Mouse (Mus musculus): Measurements from ENCODE around the gene Gpr68. TPM values are rescaled to one million over a fixed set of nuclear protein-coding genes. Genes with fewer than 3 reads are reported as not detected.

The Gpr68 gene
- polyA plus RNA-seq, 1 experiment = not detected

DNA sequence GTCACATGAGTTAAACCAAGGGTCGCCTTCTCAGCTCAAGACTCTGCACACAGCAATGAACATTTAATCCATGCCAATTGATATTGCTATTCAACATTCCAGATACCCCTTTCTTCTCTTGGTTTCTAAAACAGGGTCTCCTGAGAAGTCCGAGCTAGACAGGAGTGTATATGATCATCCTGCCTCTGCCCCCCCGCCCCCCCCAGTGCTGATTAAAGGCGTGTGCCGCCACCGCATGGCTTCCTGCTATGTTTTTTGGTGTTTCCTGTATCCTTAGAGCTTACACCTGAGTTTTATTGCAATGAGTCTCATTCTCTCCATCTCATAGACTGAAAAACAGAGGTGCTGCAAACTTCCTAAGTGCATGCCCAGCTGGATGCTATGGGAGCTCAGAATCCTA lies 6.6 kb downstream of the Gpr68 start:
- Histone ChIP-seq H3K9me3 (ENCODE audit: control insufficient read depth, low read length) (no peaks in the 10 kb centered on the region), H3K4me3 (replicated peaks) (no peak overlapping the region), H3K36me3 (ENCODE audit: control insufficient read depth) (no peaks in the 10 kb centered on the region), H3K27me3 (ENCODE audit: control insufficient read depth) (peaks cover 58% of the 10 kb centered on the region), H3K4me1 (ENCODE audit: control insufficient read depth) (no peaks in the 10 kb centered on the region)
- no peak for TF ChIP-seq GATA1 (IDR thresholded peaks at IDR 0.05; ENCODE audit: low read length)
- no peak for TF ChIP-seq TAL1 (IDR thresholded peaks at IDR 0.05; ENCODE audit: low read length)

DNA sequence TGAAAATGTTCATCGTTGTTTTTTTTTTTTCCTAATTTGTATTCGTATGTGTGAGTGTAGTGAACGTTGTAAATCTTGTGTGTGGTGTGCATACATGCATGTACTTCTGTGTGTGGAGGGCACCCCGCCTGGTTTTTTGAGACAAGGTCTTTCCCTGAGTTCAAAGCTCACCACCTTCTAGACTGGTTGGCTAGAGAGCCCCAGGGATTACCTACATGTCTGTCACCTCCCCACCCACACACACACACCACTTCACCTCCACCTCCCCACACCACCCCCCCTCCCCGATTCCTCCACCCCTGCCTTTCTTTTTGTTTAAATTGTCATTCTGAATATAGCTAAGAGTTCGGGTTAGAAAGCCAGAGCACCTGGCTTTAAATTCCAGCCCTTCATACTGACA lies 7.1 kb downstream of the Gpr68 start:
- peaks cover 63% of the 10 kb centered on the region for H3K27me3 ChIP-seq (ENCODE audit: control insufficient read depth)

DNA sequence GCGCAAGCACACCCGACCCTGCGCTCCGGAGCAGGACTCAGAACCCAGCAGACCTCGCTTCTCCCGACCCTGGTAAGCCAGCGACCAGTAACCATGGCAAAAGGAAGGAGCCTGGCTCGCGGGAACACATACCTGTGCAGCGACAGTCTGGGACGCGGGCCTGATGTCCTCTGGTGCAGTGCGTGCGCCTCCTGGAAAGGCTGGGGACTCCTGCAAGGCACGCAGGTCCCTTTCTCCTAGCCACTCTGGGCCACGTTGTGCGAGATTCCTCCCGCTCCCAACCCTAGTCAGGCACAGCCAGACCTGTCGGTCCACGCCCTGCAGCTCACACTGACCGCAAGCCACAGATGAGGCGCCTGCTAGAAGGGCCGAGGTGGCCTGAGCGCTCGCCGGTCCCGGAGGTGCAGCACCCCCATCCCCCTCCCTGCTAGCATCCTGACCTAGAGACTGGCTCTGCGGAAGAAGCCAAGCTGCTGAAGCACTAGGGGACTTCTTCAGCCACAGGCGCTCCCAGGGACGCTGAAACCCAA lies 8.8 kb downstream of the Gpr68 start:
- Histone ChIP-seq H3K4me1 (ENCODE audit: control insufficient read depth) (no peaks in the 10 kb centered on the region), H3K4me3 (replicated peaks) (no peak overlapping the region), H3K36me3 (ENCODE audit: control insufficient read depth) (no peaks in the 10 kb centered on the region), H3K27me3 (ENCODE audit: control insufficient read depth) (peaks cover 63% of the 10 kb centered on the region), H3K9me3 (ENCODE audit: control insufficient read depth, low read length) (no peaks in the 10 kb centered on the region)
- TF ChIP-seq GATA1 (IDR thresholded peaks at IDR 0.05; ENCODE audit: low read length) (no peak), TAL1 (IDR thresholded peaks at IDR 0.05; ENCODE audit: low read length) (no peak)

More for the DNA sequence above, 7.1 kb downstream of the Gpr68 start:
- no peak for TF ChIP-seq GATA1 (IDR thresholded peaks at IDR 0.05; ENCODE audit: low read length)
- TF ChIP-seq TAL1 (IDR thresholded peaks at IDR 0.05; ENCODE audit: low read length) = no peak
- no peak overlapping the region for H3K4me3 ChIP-seq (replicated peaks)
- no peaks in the 10 kb centered on the region for H3K36me3 ChIP-seq (ENCODE audit: control insufficient read depth)
- H3K4me1 ChIP-seq (ENCODE audit: control insufficient read depth) = no peaks in the 10 kb centered on the region
- H3K9me3 ChIP-seq (ENCODE audit: control insufficient read depth, low read length) = no peaks in the 10 kb centered on the region

DNA sequence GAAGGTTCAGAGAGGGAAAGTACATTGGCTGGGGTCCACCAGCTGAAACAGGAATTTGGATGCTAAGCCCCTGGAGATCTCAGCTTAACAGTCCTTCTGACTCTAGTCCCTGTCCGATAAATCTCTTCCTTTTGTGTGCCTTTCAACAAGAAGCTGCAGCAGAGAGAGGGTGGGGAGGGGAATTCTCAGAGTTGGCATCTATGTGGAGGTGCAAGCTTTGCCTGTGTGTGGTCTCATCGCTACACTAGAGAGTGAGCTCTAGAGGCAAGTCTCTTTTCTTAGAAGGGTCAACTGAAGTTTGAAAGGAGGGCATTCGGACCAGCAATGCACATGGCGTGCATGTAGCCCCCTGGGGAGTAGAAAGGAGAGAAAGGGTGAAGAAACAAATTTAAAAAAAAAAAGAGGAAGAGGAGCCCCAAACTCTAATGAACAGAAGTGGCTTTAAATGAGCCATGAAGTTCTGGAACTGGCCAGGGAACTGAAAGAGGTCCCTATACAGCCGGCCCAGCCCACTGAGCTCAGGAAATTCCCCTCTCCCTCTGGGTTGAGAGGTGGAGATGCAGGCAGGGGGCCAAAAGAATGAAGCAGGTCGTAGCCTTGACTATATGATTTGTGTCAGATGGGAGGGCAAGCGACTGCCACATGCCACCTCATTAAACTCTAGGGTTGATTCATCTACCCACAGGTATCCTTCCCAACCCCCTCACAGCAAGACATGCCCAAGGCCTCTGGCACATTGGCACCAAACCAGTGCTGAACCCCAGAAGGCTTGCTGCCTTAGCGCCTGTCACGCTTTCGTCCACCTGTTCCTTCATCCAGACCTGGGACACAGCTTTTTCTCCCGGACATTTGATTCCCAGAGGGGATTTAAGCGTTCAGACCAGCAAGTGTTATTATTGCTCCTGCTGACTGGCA lies 10.0 kb downstream of the Gpr68 start:
- TF ChIP-seq TAL1 (IDR thresholded peaks at IDR 0.05; ENCODE audit: low read length) (no peak), GATA1 (IDR thresholded peaks at IDR 0.05; ENCODE audit: low read length) (no peak)
- no peaks in the 10 kb centered on the region for H3K9me3 ChIP-seq (ENCODE audit: control insufficient read depth, low read length)
- H3K4me1 ChIP-seq (ENCODE audit: control insufficient read depth) = no peaks in the 10 kb centered on the region
- H3K36me3 ChIP-seq (ENCODE audit: control insufficient read depth) = no peaks in the 10 kb centered on the region
- no peak overlapping the region for H3K4me3 ChIP-seq (replicated peaks)
- H3K27me3 ChIP-seq (ENCODE audit: control insufficient read depth) = peaks cover 59% of the 10 kb centered on the region

DNA sequence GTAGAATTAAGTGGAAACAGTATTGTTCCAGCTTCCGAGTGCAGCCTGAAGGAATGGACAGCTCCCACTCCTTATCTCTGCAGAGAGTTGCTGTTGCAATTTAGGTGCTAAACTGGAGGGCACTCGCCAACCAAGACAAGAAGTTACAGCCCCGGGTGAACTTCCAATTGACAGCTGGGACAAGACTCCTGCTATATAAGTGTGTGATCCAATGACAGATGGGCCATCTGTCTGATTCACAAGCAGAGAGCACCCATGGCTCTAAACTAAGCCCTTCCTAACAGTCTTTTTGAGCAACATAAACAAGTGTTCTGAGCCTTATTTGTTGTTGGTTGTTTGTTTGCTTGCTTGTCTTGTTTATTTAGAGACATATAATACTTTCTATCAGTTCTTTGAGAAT lies 11.3 kb downstream of the Gpr68 start:
- H3K27me3 ChIP-seq (ENCODE audit: control insufficient read depth) = peaks cover 52% of the 10 kb centered on the region
- no peak overlapping the region for H3K4me3 ChIP-seq (replicated peaks)
- H3K4me1 ChIP-seq (ENCODE audit: control insufficient read depth) = no peaks in the 10 kb centered on the region
- H3K36me3 ChIP-seq (ENCODE audit: control insufficient read depth) = no peaks in the 10 kb centered on the region
- no peaks in the 10 kb centered on the region for H3K9me3 ChIP-seq (ENCODE audit: control insufficient read depth, low read length)
- TF ChIP-seq TAL1 (IDR thresholded peaks at IDR 0.05; ENCODE audit: low read length) = no peak
- TF ChIP-seq GATA1 (IDR thresholded peaks at IDR 0.05; ENCODE audit: low read length) = no peak

DNA sequence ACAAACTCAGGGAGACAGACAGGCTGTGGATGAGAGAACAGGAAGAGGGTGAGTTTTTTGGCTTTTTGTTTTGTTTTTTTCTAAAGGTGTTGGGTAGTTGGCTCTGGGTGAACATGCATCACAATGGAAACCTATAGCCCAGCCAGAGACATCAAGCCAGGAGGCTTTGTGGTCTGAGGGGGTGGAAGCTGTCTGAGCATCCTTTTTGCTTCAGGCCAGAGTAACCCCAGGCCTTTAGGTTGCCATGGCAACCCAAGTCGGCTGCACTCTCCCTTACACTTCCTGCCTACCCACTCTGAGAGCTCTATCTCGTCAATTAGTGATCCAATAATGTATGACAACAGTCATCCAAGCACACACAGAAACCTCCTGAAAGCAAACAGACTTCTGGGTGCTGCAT lies 12.5 kb downstream of the Gpr68 start:
- Histone ChIP-seq H3K36me3 (ENCODE audit: control insufficient read depth) (no peaks in the 10 kb centered on the region), H3K27me3 (ENCODE audit: control insufficient read depth) (peaks cover 44% of the 10 kb centered on the region)

DNA sequence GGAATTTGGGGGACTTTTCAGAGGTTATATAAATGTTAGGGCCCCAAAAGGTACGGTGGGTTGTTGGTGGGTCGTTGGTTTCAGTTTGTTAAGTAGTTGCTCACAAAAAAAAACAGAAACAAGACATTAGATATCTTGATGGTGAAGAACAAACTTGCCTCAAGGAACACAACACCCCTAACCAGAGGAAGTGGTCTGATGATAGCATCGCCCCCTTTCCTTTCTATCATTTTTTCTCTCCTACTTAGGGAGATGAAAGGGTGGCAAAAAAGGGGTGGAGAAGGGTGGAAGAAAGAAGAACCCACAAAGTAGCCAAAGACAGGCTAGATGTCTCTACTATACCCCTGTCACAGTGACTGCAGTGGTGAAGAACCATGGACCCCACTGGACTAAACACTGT lies 17.4 kb downstream of the Gpr68 start:
- no peak for TF ChIP-seq TAL1 (IDR thresholded peaks at IDR 0.05; ENCODE audit: low read length)
- no peak for TF ChIP-seq GATA1 (IDR thresholded peaks at IDR 0.05; ENCODE audit: low read length)

More for the DNA sequence above, 12.5 kb downstream of the Gpr68 start:
- no peaks in the 10 kb centered on the region for H3K9me3 ChIP-seq (ENCODE audit: control insufficient read depth, low read length)
- TF ChIP-seq TAL1 (IDR thresholded peaks at IDR 0.05; ENCODE audit: low read length) = no peak
- no peak overlapping the region for H3K4me3 ChIP-seq (replicated peaks)
- H3K4me1 ChIP-seq (ENCODE audit: control insufficient read depth) = no peaks in the 10 kb centered on the region

DNA sequence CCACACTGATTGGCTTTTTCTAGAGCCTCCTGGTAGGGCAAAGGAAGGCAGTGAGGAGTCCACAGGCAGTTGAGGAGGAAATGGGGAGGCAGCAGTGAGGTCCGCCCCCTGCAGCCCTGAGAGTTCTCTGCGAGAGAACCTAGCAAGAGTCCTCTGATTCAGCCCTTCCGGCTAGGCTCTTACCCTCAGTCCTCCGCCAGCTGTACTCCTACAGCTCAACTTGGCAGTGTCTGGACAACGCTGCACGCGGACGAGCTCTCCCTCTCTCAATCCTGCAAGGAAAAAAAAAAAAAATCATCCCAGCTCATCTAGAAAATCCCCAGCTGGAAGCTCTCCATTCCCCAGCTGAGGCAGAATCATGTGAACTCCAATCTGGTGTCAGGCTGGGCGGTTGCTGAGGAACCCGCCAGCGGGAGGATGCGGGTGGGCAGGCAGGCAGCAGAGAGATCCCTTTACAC lies 20.2 kb downstream of the Gpr68 start:
- Histone ChIP-seq H3K27me3 (ENCODE audit: control insufficient read depth) (peaks cover 4% of the 10 kb centered on the region; the same call in 1 of the 2 replicates), H3K4me3 (replicated peaks) (no peak overlapping the region), H3K9me3 (ENCODE audit: control insufficient read depth, low read length) (no peaks in the 10 kb centered on the region), H3K36me3 (ENCODE audit: control insufficient read depth) (no peaks in the 10 kb centered on the region), H3K4me1 (ENCODE audit: control insufficient read depth) (no peaks in the 10 kb centered on the region)
- TF ChIP-seq GATA1 (IDR thresholded peaks at IDR 0.05; ENCODE audit: low read length) (no peak), TAL1 (IDR thresholded peaks at IDR 0.05; ENCODE audit: low read length) (no peak)

More for the DNA sequence above, 17.4 kb downstream of the Gpr68 start:
- Histone ChIP-seq H3K9me3 (ENCODE audit: control insufficient read depth, low read length) (no peaks in the 10 kb centered on the region), H3K4me1 (ENCODE audit: control insufficient read depth) (no peaks in the 10 kb centered on the region), H3K36me3 (ENCODE audit: control insufficient read depth) (no peaks in the 10 kb centered on the region), H3K4me3 (replicated peaks) (no peak overlapping the region), H3K27me3 (ENCODE audit: control insufficient read depth) (peaks cover 4% of the 10 kb centered on the region; the same call in 1 of the 2 replicates)

DNA sequence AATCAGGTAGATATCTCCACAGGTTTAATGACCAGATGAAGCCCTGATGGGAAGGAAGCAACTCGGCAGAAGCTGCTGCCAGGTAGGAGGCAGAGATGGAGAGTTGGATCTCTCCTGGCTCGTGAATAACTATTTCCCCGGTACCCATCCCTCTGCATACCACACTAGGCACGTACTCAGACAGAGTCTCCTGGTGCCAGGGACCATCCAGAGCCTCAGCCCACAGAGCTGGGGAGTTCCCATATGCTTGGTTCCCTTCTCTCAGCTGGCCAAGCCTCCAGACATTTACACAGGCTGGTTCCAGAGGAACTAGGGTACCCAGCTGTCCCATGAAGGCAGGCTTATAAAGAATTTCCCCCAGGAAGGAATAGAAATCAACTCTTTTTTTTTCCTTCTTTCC lies 21.1 kb downstream of the Gpr68 start:
- Histone ChIP-seq H3K27me3 (ENCODE audit: control insufficient read depth) (peaks cover 4% of the 10 kb centered on the region; the same call in 1 of the 2 replicates), H3K4me1 (ENCODE audit: control insufficient read depth) (no peaks in the 10 kb centered on the region), H3K9me3 (ENCODE audit: control insufficient read depth, low read length) (no peaks in the 10 kb centered on the region), H3K36me3 (ENCODE audit: control insufficient read depth) (no peaks in the 10 kb centered on the region), H3K4me3 (replicated peaks) (no peak overlapping the region)
- TF ChIP-seq GATA1 (IDR thresholded peaks at IDR 0.05; ENCODE audit: low read length) = no peak
- no peak for TF ChIP-seq TAL1 (IDR thresholded peaks at IDR 0.05; ENCODE audit: low read length)

Measured in erythroblast, embryonic 14.5 days (primary cell).